Mouse (Mus musculus): ENCODE measurements around the gene Gm19426.
A peak's percentile ranks its signal among the peaks of the same experiment; 100 is the strongest.
"Not testable (repeated sequence)": the region's sequence is repeated elsewhere in the genome, so short reads cannot be mapped to it uniquely, and the experiment has no call there.

Gm19426 gene

GRCm38 (mm10) chr2:84744126-84744525 lies 671 bp upstream of the Gm19426 start:
- no peak for DNase-seq

GRCm38 (mm10) chr2:84742451-84743283 lies 788 bp downstream of the Gm19426 start:
- DNase-seq = no peak

GRCm38 (mm10) chr2:84741841-84742450 lies 1.5 kb downstream of the Gm19426 start:
- no peak for DNase-seq

- peak; percentile 40 for DNase-seq
Observed at GRCm38 (mm10) chr2:84740608-84741333, 2.7 kb downstream of the Gm19426 start.

- peak; percentile 29 for DNase-seq
Observed at GRCm38 (mm10) chr2:84738271-84738911, 5.1 kb downstream of the Gm19426 start.

GRCm38 (mm10) chr2:84737451-84737925 lies 6.0 kb downstream of the Gm19426 start:
- DNase-seq = no peak

GRCm38 (mm10) chr2:84736312-84737161 lies 6.9 kb downstream of the Gm19426 start:
- DNase-seq = no peak

GRCm38 (mm10) chr2:84735346-84735920 lies 8.0 kb downstream of the Gm19426 start:
- DNase-seq = no peak

GRCm38 (mm10) chr2:84734919-84735318 lies 8.5 kb downstream of the Gm19426 start:
- no peak for DNase-seq

GRCm38 (mm10) chr2:84734351-84734864 lies 9.0 kb downstream of the Gm19426 start:
- no peak for DNase-seq

GRCm38 (mm10) chr2:84733579-84734300 lies 9.7 kb downstream of the Gm19426 start, which contains the start of gene Ypel4:
TSS of gene Ypel4 (plus strand) at chr2:84734058.
- DNase-seq = no peak

- no peak for DNase-seq
Observed at GRCm38 (mm10) chr2:84732394-84732793, 11.1 kb downstream of the Gm19426 start.

- DNase-seq = no peak
Observed at GRCm38 (mm10) chr2:84731206-84731605, 12.2 kb downstream of the Gm19426 start.

GRCm38 (mm10) chr2:84728191-84728590 lies 15.3 kb downstream of the Gm19426 start:
- DNase-seq = not testable (repeated sequence)

GRCm38 (mm10) chr2:84727172-84727858 lies 16.1 kb downstream of the Gm19426 start, which contains the start of gene Clp1:
TSS of gene Clp1 (minus strand) at chr2:84727350.
- DNase-seq = peak; percentile 96

- no peak for DNase-seq
Observed at GRCm38 (mm10) chr2:84726716-84727115, 16.7 kb downstream of the Gm19426 start.

GRCm38 (mm10) chr2:84725770-84726169 lies 17.7 kb downstream of the Gm19426 start:
- DNase-seq = no peak

GRCm38 (mm10) chr2:84723856-84724255 lies 19.6 kb downstream of the Gm19426 start:
- no peak for DNase-seq

GRCm38 (mm10) chr2:84721182-84721581 lies 22.3 kb downstream of the Gm19426 start:
- DNase-seq = no peak

GRCm38 (mm10) chr2:84720718-84721117 lies 22.7 kb downstream of the Gm19426 start:
- DNase-seq = no peak
